Mouse (Mus musculus) yolk sac, embryonic 10.5 days (tissue): ENCODE data around the gene Senp6.
"Not testable (repeated sequence)": the region's sequence is repeated elsewhere in the genome, so short reads cannot be mapped to it uniquely, and the experiment has no call there.

Experiments used
- DNase-seq: peaks from one replicate; pipeline ENCODE4 v3.0.0-alpha.2; 2017; ENCODE audit warnings: low spot score

Senp6 gene

DNA sequence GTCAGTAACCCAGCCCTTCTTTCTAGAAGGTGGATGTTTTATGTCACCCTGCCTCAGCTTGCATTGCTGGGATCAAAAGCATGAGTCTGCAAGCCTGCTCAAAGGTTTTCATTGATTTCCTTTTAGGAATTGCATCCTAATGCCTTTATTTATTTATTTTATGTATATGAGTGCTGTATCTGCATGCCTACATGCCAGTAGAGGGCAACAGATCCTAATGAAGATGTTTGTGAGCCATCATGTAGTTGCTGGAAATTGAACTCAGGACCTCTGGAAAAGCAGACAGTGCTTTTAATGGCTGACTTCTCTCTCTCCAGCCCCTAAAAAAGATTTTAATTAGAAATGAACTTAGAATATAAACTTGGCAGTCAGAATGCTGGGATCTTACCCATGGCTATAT lies 8.2 kb downstream of the Senp6 start:
- DNase-seq: no peak

DNA sequence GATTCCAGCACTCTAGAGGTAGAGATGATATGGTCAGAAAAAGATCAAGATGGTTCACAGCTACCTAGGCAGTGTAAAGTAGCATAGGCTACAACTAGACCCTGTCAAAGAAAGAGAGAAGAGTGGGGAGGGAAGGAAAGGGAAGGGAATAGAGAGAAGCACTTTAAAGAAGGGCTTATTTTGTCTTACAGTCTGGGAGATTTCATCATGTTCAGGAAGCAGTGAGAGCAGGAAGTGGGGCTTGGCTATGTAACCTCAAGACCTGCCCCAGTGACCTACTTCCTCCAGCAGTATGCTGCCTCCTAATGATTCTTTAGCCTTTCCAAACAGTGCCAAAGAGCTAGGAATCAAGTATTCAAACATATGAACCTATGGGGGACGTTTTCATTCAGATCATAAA lies 14.2 kb downstream of the Senp6 start:
- DNase-seq: no peak

DNA sequence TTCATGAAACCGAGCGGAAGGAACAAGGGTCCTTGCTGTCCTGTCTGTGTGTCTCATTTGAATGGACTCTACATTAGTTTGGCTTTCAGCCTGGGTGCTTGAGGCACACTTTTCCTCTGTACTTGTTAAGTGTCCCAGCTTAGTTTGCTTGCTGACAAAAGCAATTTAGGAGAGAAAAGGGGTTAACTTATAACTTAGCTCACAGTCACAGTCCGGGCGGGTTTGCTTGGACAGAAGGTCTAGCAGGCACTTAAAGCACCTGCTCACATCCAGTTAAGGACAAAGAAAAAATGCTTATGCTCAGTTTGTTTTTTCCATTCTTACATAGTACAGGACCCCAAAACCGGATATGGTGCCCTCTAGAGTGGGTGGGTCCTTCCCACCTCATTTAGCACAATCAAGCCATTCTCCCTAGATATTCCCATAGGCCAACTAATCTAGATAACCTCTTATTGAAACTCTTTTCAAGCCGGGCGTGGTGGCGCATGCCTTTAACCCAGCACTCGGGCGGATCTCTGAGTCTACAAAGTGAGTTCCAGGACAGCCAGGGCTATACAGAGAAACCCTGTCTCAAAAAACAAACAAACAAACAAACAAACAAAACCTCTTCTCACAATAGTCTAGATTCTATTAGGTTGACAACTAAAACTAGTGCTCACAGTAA lies 17.9 kb downstream of the Senp6 start:
- DNase-seq: peak; percentile 60

DNA sequence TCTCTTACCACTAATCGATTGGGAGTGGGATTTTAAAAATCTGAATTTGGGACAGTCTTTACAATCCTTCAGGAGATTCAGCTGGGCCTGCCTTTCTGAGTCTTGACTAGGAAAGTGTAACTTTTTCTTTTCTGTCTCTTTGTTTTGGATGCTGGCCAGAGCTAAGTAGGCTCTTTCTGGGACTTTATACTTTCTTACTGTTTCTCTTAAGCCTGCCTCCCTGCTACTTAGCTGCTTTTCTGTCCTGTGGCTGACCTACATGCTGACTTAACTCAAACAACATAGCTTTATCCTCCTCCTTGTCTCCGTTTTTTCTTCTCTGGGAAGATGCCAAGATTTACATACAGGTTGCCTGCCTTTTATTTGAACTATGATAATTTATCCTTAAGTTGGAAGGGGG lies 19.0 kb downstream of the Senp6 start:
- DNase-seq: no peak

DNA sequence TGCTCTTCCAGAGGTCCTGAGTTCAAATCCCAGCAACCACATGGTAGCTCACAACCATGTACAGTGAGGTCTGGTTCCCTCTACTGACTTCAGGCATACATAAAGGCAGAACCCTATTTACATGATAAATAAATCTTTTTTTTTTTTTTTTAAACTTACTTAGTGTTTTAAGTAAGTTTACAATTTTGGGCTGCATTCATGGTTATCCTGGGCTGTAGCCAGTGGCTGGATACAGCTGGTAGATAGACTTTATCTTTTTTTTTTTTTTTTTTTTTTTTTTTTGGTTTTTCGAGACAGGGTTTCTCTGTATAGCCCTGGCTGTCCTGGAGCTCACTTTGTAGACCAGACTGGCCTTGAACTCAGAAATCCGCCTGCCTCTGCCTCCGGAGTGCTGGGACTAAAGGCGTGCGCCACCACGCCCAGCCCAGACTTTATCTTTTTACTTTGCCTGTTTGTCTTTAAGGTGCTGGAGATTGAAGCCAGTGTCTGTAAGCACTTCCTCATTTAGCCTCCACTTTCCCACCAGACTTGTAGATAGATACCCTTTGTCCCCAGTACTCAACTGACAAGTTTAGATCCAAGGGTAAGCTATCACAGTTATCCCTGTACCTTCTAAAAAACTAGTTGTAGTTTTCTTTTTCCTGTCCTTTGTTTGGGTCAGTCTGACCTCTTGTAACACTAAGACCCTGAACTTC lies 19.7 kb downstream of the Senp6 start:
- not testable (repeated sequence) for DNase-seq

DNA sequence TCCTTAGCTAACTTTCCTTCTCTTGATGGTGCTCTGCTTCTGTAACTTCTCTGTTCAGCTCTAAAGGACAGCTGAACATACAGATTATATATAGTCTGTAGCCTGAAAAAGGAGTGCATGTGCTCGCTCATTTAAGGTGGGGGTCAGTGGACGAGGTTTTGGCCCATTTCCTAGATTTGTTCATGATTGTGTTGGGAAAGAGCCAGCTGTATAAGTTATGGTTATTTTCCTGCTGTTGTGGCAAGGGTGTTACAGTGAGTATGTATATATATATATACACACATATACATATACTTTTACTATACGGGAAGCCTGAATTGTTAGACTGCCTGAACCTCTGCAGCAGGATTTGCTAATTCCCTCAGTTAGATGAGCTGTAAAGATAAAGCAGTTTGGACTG lies 22.7 kb downstream of the Senp6 start:
- DNase-seq: no peak

DNA sequence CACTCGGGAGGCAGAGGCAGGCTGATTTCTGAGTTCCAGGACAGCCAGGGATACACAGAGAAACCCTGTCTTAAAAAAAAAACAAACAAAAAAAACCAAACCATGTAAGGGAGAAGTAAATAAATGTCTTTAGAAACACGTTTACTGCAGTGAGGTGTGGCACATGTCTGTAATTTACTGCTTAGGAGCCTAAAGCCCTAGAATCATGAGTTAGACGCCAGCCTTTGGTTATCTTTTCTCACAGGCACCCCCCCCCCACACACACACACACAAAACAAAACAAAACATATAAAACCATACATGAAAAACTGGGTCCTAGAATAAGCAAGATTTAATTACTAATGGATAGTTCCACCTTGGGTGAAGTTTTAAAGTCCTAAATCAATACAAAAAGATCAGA lies 29.6 kb downstream of the Senp6 start:
- DNase-seq: no peak

DNA sequence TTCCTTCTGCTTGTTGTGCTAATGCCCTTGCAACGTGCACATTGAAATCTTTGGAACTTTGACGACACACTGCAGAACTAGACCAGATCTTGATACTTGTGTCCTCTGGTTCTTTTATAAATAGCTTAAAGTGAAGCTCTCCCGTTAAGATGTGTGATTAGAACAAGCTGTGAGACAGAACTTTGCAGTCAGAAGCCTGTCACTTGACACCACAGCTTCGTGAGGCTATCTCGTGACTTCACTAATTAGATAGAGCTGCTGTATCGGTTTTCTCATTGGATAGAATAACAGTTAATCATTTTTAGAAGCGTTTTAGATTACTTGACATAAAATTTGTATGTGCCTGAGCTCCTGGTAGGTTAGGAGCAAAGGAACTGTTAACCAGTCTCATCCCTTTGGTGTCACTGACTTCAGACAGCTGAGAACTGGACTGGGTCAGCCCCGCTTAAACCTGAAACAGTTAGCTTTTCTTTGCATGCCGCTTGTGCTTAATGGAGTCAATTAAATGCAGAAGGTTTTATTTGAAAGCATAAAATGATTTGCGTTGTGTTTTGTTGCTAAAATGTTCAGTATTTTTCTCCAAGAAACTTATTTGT lies 79.4 kb downstream of the Senp6 start:
- no peak for DNase-seq

DNA sequence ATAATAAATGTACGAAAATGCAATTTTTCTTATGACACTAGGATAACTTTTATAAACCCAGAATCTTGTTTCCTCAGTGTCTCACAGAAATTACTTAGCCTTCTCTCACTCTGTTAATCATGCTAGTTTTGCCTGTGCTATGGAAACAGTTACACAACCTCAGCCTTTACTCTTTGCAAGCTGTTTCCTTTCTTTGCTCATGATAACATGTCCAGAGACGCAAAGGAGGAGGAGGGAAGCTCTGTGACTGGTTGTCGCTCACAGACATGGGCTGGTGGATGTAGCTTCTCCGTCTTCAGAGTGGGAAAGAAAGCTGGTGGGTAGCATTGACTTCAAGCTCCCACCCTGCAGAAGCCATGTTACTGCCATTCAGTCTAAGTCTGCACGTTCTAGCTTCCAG lies 82.9 kb downstream of the Senp6 start:
- no peak for DNase-seq

DNA sequence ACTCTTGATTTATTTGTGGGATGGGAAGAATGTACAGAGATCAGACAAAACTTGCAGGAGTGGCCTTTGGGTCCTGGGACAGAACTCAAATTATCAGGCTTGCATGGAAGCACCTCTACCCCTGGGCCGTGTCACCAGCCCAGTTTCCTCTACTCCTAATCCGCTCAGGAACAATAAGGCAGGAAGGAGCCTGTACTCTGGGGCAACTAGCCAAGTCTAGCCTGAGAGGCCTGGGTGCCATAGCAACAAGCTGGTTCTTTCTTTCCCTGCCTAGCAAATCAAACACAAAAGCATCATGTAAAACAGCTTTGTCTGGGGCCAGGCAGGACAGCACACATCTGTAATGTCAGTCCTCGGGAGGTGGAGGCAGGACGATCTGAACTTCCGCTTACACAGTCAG lies 88.6 kb downstream of the Senp6 start:
- no peak for DNase-seq

DNA sequence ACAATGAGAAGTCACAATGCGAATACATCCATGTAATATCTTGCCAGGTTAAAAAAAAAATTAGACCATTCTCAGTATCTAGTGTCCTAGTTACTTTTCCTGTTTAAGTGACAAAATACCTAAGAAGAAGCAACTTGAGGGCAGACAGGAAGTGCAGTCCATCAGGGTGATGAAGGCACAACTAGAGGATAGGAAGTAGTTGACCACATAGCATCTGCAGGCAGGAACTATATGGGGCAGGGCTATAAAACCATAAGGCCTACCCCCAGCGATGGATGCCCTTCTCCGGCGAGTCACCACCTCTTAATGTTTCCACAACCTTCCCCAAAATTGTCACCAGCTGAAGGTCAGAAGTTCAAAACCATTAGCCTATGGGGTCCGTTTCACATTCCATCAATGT lies 90.1 kb downstream of the Senp6 start:
- no peak for DNase-seq

DNA sequence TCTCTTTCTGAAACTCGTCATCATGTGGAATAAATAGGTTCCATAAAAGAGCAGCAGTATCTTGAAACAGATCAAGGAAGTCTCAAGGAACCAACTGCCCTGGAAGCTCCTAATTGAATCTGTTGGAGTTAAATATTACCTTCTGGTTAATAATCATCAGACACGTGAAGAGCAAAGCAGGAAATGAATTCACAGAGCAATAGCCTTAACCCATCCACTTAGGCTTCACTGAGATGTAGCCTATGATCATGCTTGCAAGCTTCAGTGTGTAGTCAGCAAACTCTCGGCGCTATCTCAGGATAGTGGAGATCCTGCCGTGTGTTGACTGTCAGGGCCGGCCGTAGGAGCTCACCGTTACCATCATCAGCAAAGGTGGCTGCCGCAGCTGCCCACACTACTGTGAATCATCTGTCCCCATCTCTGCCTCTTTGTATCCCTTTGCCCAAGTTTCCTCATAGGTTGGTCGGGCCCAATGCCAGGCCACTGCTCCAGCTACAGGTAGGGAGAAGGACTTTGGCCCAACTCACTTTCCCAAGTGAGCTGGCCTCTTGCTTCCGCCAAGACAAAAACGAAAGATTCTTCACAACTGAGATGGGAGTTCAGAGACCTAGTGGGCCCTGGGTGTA lies 91.2 kb downstream of the Senp6 start:
- DNase-seq: peak; percentile 66

DNA sequence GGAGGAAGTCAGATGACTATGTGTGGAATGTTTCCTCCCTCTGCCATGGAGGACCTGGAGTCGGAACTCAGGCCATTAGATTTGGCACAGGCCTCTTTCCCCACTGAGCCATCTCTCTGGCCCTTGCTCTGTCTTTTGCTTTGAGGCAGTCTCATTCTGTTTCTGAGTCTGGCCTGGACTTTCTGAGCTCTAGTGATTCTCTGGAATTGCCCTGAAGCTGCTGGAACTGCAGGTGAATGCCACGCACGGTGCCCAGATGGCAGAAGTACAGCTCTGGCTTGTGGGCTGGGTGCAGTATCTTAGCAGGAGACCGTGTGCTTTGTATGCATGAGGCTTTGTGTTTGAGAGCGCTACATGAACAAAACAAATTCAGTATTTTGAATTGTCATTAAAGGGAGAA lies 92.2 kb downstream of the Senp6 start:
- DNase-seq: no peak

DNA sequence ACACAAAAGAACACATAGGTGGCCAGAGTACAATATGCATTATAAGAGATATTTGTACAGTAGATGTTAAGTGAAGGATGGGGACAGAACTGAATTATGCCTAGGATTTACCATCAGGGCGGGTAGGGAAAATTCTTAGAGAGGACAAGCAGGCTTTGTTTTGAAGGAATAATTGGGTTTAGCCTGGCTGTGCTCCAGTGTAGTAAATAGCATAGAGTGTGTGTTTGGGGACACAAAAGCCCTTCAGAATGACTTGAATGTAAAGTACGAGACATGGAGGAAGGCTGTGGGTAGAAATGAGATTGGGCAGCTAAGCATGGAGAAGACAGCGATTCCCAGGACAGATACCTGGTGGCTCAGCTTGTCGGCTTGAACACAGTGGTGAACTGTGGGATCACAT lies 94.7 kb downstream of the Senp6 start:
- DNase-seq: no peak

DNA sequence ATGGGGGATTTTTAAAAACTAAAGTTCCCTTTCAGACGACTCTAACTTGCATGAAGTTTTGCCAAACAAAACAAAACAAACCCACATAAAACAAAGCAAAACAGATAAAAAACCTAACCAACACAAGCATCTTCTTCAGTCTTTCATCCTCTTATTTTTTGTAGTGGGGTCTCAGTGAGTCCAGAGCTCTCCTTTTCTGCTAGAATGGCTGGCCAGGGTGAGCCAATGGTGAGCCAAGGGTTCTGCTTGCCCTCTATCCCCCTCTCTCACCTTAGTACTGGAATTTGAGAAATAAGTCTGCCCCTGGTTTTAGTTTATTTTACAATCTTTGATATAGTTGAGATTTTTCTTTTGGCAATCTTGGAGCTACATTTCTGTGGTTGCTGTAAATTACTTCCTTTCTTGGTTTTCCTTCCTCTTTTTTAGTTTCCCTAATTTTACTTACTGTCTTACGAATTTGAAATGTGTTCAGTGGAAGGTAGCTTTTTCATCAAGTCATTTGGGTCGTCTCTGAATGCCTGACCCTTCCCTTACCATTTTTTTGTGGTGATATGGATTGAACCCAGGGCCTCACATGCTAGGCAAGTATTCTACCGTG lies 96.5 kb downstream of the Senp6 start:
- DNase-seq: no peak

DNA sequence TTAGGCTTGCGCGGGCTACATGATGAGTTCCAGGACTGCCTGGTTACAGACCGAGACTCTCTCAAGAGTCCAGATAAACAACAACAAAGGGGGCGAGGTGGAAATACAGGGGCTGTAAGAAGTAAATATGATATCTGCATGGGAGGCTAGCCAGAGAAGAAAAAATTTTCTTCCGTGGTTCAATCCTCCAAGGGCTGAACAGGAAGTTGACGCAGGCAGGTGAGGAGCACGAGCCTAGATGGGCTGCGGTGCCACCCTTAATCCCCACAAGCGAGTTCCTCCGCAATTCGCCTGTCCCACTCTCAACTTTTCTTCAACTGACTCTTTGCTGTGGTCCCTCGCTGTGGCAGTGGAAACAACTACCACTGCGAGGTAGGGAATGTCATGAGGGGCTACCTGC lies 97.5 kb downstream of the Senp6 start:
- no peak for DNase-seq

DNA sequence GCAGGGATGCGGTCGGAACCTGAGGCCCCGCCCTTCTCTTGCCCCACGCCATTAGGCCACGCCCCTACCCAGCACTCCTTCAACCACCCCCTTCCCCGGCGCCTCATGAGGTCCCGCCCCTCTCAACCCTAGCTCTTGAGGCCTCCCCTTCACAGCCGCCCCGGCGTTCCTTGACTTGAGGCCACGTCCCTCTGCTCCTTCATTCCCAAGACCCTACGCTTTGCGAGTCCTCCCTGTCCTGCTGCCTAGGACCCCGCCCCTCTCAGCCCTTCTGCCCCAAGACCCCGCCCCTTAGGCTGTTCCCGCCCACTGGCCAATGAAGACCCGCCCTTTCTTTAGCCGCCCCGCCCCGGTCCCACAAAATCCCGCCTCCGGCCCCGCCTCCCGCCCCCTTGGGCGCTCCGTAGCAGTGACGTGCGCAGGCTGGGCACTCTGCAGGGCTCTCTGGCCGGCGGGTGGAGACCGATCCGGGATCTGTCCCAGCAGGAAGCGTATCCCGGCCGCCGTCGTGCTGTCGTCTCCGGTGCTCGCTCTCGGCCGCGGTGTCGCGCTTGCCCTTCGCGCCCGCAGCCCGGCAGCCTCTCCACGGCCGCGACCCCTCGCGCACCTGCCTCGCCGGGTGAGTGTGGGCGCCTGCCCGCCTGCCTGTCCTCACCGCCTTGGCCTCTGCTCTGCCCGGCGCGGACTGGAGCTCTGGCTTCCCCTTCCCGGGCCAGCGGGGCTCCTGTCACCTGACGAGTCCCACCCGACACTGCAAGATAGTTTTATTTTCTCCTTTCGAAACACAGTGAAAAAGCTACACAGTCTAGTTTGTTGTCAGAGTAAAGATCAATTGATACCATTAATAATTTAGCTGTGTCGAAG lies 98.1 kb downstream of the Senp6 start, which contains the start of gene Myo6:
Myo6 (plus strand) TSS at position 421 of the 864 bp plus-strand sequence.
- peak; percentile 98 for DNase-seq

DNA sequence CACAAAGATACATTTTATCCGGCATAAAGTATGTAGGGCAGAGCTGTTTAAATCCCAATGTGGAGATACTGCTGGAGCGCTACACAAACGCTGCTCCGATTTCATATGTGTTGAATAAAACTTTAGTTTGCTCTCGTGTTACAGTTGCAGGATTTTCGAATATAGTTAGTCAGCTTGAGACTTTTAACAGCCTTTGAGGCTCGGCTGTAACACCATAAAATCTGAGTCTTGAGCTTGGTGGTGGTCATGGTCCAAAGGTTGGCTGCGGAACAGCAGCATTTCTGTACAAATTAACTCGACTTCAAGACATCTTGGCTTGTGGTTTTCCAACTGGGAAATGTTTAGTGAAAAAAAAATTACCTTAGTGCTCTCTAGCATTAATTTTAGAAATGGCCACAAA lies 99.0 kb downstream of the Senp6 start:
- DNase-seq: peak; percentile 61

DNA sequence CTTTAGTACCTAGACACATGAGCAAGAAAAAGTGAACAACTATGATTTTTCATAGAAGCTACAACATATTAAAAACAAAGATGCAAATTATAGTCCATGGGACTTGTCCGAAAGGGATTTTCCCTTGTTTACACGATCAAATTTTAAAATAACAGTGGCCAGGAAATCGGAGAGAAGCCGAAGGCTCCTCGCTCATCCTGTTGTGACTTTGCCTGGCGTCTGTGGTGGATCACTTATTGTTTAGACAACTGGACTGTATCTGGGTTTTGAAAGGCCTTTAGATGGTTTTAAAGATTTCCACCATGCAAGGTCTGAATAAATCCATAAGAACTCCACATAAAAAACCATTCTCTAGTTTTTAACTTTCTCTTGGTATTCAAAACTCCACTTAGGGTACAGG lies 99.7 kb downstream of the Senp6 start:
- DNase-seq: no peak

DNA sequence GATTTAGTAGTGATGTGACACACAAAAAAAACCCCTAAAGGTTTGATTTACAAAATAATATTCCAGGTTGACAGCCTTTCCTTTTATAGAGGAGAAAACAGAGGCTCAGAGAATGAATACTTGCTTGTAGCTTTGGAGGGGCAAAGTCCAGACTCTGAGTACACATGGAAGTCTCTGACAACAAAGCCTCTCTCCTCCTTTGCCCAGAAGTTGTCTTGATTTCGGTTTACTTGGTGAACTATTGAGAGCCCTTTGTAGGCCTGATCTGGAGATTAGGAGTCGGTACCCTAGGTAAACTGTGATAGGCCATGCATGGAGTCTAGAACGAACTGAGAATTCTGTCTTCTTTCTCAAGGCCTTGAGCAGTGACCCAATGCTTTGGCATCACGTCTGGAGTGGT lies 100.4 kb downstream of the Senp6 start:
- peak; percentile 59 for DNase-seq

DNA sequence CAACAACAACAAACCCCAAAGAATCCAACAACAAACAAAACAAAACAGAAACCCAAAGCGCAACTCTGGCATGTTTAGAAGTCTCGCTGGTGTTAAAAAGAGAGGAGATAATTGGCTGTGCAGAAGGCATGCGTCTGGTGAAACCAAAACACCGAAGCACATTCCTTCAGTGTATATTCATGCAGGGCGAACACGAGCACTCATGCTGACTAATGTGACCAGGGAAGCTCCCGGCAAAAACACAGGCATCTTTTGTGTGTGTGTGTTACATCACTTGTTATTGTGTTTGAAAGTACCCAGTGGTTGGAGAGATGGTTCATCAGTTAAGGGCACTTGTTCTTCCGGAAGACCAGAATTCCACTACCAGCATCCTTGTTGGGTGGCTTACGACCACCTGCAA lies 102.8 kb downstream of the Senp6 start:
- no peak for DNase-seq

DNA sequence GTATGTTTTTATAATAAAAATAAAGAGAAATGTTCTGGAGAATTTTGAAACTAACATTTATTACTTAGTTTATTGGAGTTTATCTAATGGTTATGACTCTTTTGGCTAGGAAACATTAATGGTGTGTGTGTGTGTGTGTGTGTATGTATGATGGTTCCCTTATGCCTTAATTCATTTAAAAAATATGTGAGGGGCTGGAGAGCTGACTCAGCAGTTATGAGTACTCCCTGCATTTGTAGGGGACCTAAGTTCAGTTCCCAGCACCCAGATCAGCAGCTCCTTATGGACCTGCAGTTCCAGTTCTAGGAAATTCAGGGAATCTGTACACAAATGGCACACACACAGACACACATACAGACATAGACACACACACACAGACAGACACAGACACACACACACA lies 104.5 kb downstream of the Senp6 start:
- no peak for DNase-seq
